Mouse (Mus musculus) right cerebral cortex, adult 2 months (tissue): ENCODE data around the gene E430018J23Rik.
A peak's percentile ranks its signal among the peaks of the same experiment; 100 is the strongest.
"Not testable (repeated sequence)": the region's sequence is repeated elsewhere in the genome, so short reads cannot be mapped to it uniquely, and the experiment has no call there.

Experiments
- DNase-seq, 2 experiments: peaks; one replicate each; pipeline ENCODE4 v3.0.0; 2021 to 2022; ENCODE audit warnings: low spot score in 2 of 2

E430018J23Rik gene

DNA sequence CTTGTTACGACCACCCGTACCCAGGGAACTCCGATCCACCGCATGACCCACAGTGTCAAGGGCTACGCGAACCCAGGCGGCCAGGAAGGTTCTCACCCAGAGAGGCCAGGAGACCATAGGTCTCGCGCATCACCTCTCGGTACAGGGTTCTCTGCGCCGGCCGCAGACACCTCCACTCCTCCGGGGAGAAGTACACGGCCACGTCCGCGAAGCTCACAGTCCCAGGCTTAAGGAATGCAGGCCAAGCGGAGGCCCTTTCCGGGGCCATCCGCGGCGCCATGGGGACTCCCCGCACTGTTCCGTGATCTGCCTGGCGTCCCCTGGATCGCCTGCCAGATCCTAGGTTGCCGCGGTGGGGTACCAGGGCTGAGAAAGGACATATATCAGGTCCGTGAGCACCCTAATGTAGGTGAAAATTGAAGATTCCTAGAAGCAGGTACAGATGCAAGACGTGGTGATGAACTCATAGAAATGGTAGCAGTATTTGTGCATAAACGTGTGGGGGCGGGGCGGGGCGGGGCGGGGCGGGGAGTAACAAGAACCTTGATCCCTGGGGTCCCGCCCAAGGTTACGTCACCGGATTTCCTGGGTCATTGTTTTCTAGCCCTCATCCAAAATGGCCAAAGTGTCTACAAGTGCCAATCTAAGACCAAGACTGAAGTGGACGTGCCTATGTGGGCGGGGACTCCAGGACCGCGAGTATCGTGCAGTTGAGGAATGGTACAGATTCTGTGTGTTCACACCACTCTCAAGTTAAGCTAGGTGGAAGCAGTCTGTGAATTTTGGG is at the start of gene E430018J23Rik:
Gene E430018J23Rik, minus strand, starts transcription at position 473 of the 787 bp plus-strand sequence.
- DNase-seq: peak; percentile 97 to 99

DNA sequence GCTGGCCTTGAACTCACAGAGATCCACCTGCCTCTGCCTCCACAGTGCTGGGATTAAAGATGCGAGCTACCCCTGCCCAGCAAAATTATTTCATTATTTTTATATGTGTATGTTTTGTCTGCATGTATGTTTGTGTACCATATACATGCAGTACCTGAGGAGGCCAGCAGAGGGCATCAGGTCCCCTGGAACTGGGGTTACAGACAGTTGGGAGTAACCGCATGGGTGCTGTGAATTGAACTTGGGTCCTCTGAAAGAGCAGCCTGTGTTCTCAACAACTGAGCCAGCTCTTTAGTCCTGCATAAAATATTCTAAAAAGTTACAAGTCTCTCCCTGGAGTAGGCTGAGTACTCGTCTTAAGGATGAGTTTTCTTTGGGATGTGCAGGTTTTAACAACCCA is 44.3 kb upstream of the E430018J23Rik start:
- DNase-seq: no peak

GRCm38 (mm10) chr7:127435206-127435605 is 41.8 kb upstream of the E430018J23Rik start:
- DNase-seq: no peak

- DNase-seq: no peak
Measured at GRCm38 (mm10) chr7:127426354-127426753, 32.9 kb upstream of the E430018J23Rik start.

DNA sequence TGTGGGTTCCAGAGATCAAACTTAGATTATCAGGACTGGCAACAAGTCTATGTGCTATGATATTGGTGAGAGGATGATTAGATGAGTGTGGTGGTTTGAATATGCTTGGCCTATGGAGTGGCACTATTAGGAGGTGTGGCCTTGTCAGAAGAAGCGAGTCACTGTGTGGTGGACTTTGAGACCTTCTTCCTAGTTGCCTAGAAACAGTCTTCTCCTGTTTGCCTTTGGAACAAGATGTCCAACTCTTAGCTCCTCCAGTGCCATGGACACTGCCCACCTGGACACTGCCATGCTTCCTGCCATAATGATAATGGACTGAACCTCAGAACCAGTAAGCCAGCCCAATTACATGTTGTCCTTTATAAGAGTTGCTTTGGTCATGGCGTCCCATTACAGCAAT is 32.5 kb upstream of the E430018J23Rik start:
- no peak for DNase-seq

- DNase-seq: no peak
Measured at GRCm38 (mm10) chr7:127425291-127425690, 31.9 kb upstream of the E430018J23Rik start.

GRCm38 (mm10) chr7:127422247-127422646 is 28.8 kb upstream of the E430018J23Rik start:
- DNase-seq: peak; percentile 47 to 48

GRCm38 (mm10) chr7:127421388-127422191 is 28.2 kb upstream of the E430018J23Rik start, which contains the start of gene Zfp688:
Gene Zfp688, minus strand, starts transcription at chr7:127422068.
- DNase-seq: peak; percentile 92 to 94

DNA sequence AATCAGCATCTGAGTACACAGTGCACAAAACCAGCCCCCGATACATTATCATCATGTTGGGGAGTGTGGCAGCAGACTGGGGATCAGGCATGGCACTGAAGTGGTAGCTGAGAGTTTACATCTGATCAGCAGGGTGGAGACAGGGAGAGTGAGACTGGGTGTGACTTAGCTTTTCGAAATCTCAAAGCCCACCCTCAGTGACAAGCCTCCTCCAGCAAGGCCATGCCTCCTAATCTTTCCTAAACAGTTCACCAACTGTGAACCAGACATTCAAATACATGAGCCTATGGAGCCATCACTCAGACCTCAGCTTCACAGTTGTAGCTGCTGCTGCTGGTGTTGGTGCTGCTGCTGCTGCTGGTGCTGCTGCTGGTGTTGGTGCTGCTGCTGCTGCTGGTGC is 18.0 kb upstream of the E430018J23Rik start:
- DNase-seq: no peak

GRCm38 (mm10) chr7:127406002-127406987 is 12.9 kb upstream of the E430018J23Rik start, which contains the start of gene Zfp764:
Gene Zfp764, minus strand, starts transcription at chr7:127406822.
- peak; percentile 89 to 92 for DNase-seq

GRCm38 (mm10) chr7:127404101-127404500 is 10.7 kb upstream of the E430018J23Rik start:
- DNase-seq: not testable (repeated sequence)

GRCm38 (mm10) chr7:127402980-127403379 is 9.6 kb upstream of the E430018J23Rik start:
- DNase-seq: no peak

DNA sequence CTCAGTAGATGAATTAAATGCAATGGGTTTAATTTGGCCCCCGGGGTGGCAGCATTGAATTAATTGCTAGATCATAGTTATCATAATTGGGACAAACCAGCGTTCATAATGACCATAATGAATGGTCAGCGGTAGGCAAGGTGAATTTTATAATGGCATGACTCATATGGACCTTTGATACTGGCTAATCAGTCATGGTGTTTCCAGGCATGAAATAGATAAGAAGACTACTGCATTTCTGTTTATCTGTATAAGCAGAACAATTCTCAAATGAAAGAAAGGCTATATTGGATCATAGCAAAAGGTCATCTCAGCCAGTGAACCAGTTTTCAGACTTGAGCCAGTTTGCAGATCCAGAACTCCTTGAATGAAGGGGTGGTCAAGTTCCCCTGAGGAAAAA is 6.9 kb upstream of the E430018J23Rik start:
- no peak for DNase-seq

DNA sequence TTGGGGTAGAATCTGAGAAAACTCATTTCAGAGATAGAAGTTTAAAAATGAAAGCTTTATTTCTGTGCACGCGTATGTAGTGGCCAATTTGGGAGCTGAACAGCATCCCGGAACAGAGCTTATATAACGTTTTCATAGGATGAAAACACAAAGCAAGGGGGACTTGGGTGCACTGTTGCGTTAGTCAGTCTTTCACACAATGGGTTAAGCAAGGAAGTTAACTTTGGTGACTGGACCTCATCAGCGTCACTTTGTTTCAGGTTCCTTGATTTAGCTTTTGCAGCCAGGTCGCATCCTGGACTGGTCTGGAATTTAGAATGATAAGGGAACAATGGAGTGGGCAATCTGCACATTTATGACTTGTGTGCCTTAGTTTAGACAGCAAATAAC is 510 bp upstream of the E430018J23Rik start:
- no peak for DNase-seq

- DNase-seq: no peak
Measured at GRCm38 (mm10) chr7:127392251-127392824, 1.1 kb downstream of the E430018J23Rik start.

DNA sequence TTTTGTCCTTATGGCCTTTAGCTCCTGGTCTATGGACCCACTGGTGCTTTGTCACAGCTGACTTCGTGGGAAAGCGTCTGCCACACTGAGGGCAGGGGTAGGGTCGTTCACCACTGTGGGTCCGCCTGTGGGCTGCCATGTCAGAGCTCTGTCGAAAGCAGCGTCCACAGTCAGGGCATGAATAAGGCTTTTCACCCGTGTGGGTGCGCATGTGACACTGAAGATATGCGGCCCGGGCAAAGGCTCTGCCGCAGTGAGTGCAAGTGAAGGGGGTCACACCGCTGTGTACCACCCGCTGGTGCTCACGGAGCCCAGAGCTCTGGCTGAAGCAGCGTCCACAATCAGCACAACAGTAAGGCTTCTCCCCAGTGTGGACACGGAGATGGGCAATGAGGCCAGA is 1.9 kb downstream of the E430018J23Rik start:
- DNase-seq: no peak

GRCm38 (mm10) chr7:127390306-127390705 is 3.1 kb downstream of the E430018J23Rik start:
- DNase-seq: no peak

DNA sequence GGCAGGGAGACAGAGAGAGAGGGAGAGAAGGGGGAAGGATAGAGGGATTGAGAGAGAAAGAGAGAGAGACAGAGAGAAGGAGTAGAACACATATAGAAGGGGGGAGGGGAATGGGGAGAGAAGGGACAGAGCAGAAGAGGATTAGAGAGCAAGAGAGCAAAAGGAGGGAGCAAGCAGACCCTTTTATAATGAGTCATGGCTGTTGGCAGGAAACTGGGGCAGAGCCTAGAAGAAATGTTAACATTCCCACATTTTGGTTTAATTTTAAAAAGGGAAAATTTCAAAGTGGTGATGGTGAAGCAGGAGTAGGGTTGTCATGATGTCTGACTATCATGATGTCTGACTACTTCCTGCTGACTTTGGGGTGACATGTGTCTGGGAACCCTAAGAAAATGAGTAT is 5.2 kb downstream of the E430018J23Rik start:
- DNase-seq: not testable (repeated sequence)

DNA sequence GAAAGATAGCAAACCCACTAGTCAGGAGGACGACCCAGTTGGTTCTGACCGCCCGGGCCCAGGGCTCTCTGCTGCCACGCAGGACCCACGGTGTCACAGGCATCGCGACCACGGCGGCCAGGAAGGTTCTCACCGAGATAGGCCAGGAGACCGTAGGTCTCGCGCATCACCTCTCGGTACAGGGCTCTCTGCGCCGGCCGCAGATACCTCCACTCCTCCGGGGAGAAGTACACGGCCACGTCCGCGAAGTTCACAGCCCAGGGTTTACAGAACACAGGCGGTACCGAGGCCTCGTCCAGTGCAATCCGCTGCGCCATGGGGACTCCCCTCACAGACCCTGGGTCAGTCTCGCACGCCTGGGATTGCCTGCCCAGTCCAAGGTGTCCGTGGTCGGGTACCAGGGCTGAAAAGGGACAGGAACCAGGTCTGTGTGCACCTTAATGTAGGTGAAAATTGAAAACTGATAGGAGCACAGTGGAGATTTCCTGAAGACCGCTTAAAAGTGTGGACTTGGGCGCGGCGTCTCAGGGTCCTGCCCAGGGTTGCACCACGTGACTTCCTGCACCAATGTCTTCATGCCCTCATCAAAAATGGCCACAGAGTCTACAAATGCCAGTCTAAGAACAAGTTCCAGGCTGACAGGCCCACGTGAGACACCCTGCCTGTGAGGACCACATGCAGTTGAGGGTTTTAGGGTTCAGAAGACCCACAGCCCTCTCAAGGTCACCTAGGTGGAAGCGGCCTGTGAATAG is 6.6 kb downstream of the E430018J23Rik start, which contains the start of gene 9130019O22Rik:
Gene 9130019O22Rik, minus strand, starts transcription at position 526 of the 752 bp plus-strand sequence.
- DNase-seq: peak; percentile 94 to 95

- not testable (repeated sequence) for DNase-seq
Measured at GRCm38 (mm10) chr7:127385560-127385959, 7.9 kb downstream of the E430018J23Rik start.
